Mouse (Mus musculus) cerebellum, adult 9-11 months (tissue): ENCODE measurements at regions not wholly inside any gene's neighbourhood (a gene's known extent, or its start where the extent isn't known, plus 50 kb on each side); places are given as distances from the start of the nearest gene placed in this dataset.
A peak's percentile ranks its signal among the peaks of the same experiment; 100 is the strongest.

Experiments used
- DNase-seq: peaks from one replicate; pipeline ENCODE4 v3.0.0; 2022

- peak; percentile 18 for DNase-seq
Measured at GRCm38 (mm10) chr5:55885658-55886312, 1832.0 kb upstream of the Pcdh7 start.

- DNase-seq = no peak
Measured at GRCm38 (mm10) chr5:55891729-55892308, 1825.9 kb upstream of the Pcdh7 start.

GRCm38 (mm10) chr5:55941494-55941893 lies 1776.3 kb upstream of the Pcdh7 start:
- no peak for DNase-seq

- DNase-seq = no peak
Measured at GRCm38 (mm10) chr5:55976505-55976904, 1741.3 kb upstream of the Pcdh7 start.

- DNase-seq = no peak
Measured at GRCm38 (mm10) chr5:56007861-56008260, 1709.9 kb upstream of the Pcdh7 start.

- DNase-seq = no peak
Measured at GRCm38 (mm10) chr5:56020463-56020862, 1697.3 kb upstream of the Pcdh7 start.
